Mouse (Mus musculus): Measurements from ENCODE around the gene Myo5a. TPM values are rescaled to one million over a fixed set of nuclear protein-coding genes. Genes with fewer than 3 reads are reported as not detected.

Gene Myo5a
- polyA plus RNA-seq, 1 experiment, result 14.0 TPM

DNA sequence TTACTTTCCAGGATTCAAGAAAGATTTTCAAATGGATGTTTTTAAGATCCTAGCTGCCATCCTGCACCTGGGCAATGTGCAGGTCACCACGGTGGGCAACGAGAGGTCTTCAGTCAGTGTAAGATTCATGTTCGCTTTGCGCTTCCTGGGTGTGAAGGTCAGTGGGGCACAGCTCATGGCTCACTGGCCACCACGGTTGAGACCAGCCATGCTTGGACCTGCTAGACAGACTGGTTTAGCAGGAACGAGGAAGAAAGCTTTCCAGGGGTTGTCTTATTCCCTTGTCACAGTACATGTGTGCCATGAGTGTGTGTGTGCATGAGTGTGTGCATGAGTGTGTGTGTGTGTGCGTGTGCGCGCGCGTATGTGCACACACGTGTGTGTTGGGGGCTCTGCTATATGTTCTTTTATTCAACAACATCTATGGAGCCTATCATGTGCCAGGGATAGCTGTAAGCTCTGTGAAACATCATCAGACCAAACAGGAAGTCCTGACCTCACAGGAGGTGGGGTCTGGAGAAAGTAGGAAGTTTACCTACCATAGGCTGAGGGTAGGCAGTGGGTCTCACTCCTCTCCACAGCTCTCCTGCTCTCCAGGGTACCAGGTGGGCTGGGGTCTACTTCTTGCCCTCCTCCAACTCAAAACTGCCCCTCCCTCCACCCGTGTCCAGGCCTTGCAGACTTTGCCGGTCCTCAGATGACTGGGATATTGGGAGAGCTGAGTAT is 185.2 kb downstream of the Myo5a start:
- DNase-seq, result peak; percentile 53
- WGBS, result 57% methylated on average over 14 of the region's 14 CpGs
- H3K27ac ChIP-seq (ENCODE audit: insufficient read depth, low read depth, low read length), result peak overlapping the region; percentile 15; the same call in 1 of the 2 replicates
- H3K4me3 ChIP-seq (ENCODE audit: insufficient read depth, low read depth, low read length), result no peak overlapping the region
- H3K27me3 ChIP-seq (replicated peaks; ENCODE audit: control insufficient read depth, insufficient read depth, low read length), result no peaks in the 10 kb centered on the region
- no peaks in the 10 kb centered on the region for H3K36me3 ChIP-seq (ENCODE audit: control insufficient read depth, insufficient read depth, low read length)
- TF ChIP-seq POLR2A (IDR thresholded peaks at IDR 0.05; ENCODE audit: low read depth, low read length), result no peak
- no peak for TF ChIP-seq CTCF (conservative IDR thresholded peaks at IDR 0.05; ENCODE audit: insufficient read depth, insufficient read length, low read depth, low read length)
- no peaks in the 10 kb centered on the region for H3K4me1 ChIP-seq (ENCODE audit: control insufficient read depth, insufficient read depth, low read length)

DNA sequence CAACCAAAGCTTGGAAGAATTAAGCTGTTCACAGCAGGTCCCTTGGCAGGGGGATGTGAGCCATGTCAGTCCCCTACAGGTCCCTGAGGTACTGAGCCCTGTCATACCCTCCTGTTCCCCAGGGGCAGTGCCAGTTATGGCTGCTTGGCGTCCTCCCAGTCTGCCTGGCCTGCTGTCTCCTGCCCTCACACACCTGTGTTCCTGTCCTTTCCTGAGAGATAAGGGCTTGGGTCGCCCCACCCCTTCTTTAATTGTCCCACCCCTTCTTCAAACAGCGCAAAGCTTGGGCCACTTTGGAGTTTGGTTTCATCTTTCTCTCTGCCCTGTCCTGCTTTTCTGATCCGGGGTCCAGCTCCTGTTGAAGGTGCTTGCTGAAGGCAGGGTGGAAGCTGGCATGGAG is 188.0 kb downstream of the Myo5a start:
- H3K4me1 ChIP-seq (ENCODE audit: control insufficient read depth, insufficient read depth, low read length), result no peaks in the 10 kb centered on the region
- H3K36me3 ChIP-seq (ENCODE audit: control insufficient read depth, insufficient read depth, low read length), result no peaks in the 10 kb centered on the region
- TF ChIP-seq POLR2A (IDR thresholded peaks at IDR 0.05; ENCODE audit: low read depth, low read length) (no peak), CTCF (conservative IDR thresholded peaks at IDR 0.05; ENCODE audit: insufficient read depth, insufficient read length, low read depth, low read length) (no peak)
- 84% methylated on average over 4 of the region's 4 CpGs for WGBS
- no peak overlapping the region for H3K27ac ChIP-seq (ENCODE audit: insufficient read depth, low read depth, low read length)
- no peaks in the 10 kb centered on the region for H3K27me3 ChIP-seq (replicated peaks; ENCODE audit: control insufficient read depth, insufficient read depth, low read length)
- H3K4me3 ChIP-seq (ENCODE audit: insufficient read depth, low read depth, low read length), result no peak overlapping the region
- DNase-seq, result no peak

DNA sequence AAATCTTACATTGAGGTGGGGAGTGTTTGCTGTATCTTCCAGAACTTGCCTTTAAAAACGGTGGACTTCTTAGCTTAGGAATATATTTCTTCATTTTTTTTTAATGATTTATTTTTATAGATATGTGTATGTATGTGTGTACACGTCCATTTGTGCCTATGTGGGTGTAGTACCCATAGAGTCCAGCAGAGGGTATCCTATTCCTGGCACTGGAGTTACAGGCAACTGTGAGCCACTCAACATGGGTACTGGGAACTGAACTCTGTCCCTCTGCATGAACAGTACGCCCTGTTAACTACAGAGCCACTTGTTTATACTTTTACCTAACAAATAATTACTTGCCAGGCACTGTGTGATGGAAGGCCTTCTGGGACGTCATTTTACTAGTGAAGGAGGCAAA is 188.8 kb downstream of the Myo5a start:
- TF ChIP-seq CTCF (conservative IDR thresholded peaks at IDR 0.05; ENCODE audit: insufficient read depth, insufficient read length, low read depth, low read length) (peak; percentile 24; the same call in 1 of the 2 replicates), POLR2A (IDR thresholded peaks at IDR 0.05; ENCODE audit: low read depth, low read length) (no peak)
- no peaks in the 10 kb centered on the region for H3K36me3 ChIP-seq (ENCODE audit: control insufficient read depth, insufficient read depth, low read length)
- no peak overlapping the region for H3K4me3 ChIP-seq (ENCODE audit: insufficient read depth, low read depth, low read length)
- WGBS, result 92% methylated on average over 4 of the region's 4 CpGs
- H3K4me1 ChIP-seq (ENCODE audit: control insufficient read depth, insufficient read depth, low read length), result no peaks in the 10 kb centered on the region
- no peaks in the 10 kb centered on the region for H3K27me3 ChIP-seq (replicated peaks; ENCODE audit: control insufficient read depth, insufficient read depth, low read length)
- H3K27ac ChIP-seq (ENCODE audit: insufficient read depth, low read depth, low read length), result no peak overlapping the region
- DNase-seq, result no peak

DNA sequence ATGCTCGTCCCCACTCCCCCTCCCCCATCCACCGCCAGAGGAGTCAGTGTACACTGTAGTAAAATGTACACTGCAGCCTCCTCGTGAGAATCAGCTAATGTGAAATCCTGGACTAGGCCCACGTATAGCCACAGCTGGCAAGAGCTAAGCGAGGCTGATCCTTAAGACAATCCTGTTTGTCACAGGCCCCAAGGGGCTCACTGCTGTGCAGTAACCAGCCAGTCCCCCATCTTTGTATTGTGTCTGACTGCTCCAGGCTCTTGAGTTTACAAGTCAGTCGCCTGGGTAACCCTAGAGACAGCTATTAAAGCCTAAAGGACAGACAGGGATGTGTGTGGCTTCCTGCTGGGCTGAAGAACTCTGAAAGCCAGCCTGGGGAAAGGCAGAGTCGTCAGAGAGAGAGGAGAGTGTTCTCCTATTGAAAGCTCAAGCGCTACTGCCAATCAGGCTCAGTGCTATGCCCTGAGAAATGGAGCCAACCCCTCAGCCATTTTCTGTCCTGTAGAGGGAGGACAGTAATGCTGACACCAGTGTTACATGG is 190.6 kb downstream of the Myo5a start:
- DNase-seq, result no peak
- WGBS, result 48% methylated on average over 8 of the region's 8 CpGs
- Histone ChIP-seq H3K27me3 (replicated peaks; ENCODE audit: control insufficient read depth, insufficient read depth, low read length) (no peaks in the 10 kb centered on the region), H3K36me3 (ENCODE audit: control insufficient read depth, insufficient read depth, low read length) (no peaks in the 10 kb centered on the region), H3K4me1 (ENCODE audit: control insufficient read depth, insufficient read depth, low read length) (no peaks in the 10 kb centered on the region), H3K27ac (ENCODE audit: insufficient read depth, low read depth, low read length) (no peak overlapping the region), H3K4me3 (ENCODE audit: insufficient read depth, low read depth, low read length) (no peak overlapping the region)
- TF ChIP-seq POLR2A (IDR thresholded peaks at IDR 0.05; ENCODE audit: low read depth, low read length) (no peak), CTCF (conservative IDR thresholded peaks at IDR 0.05; ENCODE audit: insufficient read depth, insufficient read length, low read depth, low read length) (no peak)

DNA sequence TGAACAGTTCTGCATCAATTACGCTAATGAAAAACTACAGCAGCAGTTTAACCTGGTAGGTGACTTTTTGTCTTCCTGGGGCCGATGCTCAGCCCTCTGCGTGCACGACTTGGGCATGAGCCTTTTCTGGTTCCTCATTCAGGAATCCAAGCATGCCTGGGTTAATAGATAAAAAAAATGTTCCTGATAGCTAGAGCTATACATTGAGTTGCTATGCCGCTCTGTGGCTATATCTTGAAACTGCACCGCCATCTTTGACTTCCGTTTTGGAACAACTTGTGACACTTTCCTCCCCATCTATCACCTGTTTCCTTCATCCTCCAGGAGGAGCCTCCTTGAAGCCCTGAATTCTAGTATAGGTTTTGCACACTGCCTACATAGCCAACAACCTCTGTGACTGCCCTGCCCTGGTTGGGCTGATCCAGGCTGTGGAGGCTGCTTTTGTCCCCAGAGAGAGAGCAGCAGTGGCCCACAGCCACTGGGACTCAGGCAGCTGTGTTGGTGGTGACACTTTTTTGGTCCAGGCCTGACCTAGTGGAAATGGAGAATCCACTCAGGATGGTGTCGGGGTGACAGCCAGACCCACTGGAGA is 191.5 kb downstream of the Myo5a start:
- H3K27ac ChIP-seq (ENCODE audit: insufficient read depth, low read depth, low read length), result no peak overlapping the region
- H3K27me3 ChIP-seq (replicated peaks; ENCODE audit: control insufficient read depth, insufficient read depth, low read length), result no peaks in the 10 kb centered on the region
- 69% methylated on average over 8 of the region's 8 CpGs for WGBS
- no peak overlapping the region for H3K4me3 ChIP-seq (ENCODE audit: insufficient read depth, low read depth, low read length)
- H3K4me1 ChIP-seq (ENCODE audit: control insufficient read depth, insufficient read depth, low read length), result no peaks in the 10 kb centered on the region
- DNase-seq, result no peak
- H3K36me3 ChIP-seq (ENCODE audit: control insufficient read depth, insufficient read depth, low read length), result no peaks in the 10 kb centered on the region
- no peak for TF ChIP-seq POLR2A (IDR thresholded peaks at IDR 0.05; ENCODE audit: low read depth, low read length)
- TF ChIP-seq CTCF (conservative IDR thresholded peaks at IDR 0.05; ENCODE audit: insufficient read depth, insufficient read length, low read depth, low read length), result no peak

DNA sequence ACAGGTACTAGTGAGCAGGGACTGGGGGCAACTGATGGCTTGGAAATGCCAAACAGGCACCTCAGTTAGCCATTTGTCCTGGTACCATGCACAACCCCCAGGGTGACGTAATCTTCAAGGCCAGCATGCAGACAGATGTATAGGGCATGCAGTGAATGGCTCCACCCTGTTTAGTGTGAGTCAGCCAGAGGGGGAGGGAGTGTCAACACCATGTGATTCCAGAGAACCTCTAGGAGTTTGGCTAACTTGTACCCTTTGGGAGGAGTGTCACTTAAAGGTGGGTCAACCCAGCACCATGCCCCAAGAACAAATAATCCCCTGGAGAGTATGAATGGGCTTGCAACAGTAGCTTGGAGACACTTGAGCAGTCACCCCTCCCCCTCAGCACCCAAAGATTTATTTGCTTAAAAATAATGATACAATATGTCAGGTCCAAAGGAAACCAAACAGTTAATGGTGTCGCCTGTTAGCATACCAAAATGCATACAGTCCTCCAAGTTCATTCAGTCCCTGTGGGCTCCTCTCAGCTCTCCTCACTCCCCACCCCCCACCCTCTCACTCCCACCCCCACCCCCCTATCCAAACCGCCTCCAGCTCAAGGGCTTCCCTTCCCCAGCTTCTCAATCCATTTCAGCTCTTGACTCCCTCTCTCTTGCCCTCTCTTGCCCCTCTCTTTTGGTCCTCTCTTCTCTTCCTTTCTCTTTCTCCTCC is 193.3 kb downstream of the Myo5a start:
- no peak for DNase-seq
- TF ChIP-seq CTCF (conservative IDR thresholded peaks at IDR 0.05; ENCODE audit: insufficient read depth, insufficient read length, low read depth, low read length) (no peak), POLR2A (IDR thresholded peaks at IDR 0.05; ENCODE audit: low read depth, low read length) (no peak)

DNA sequence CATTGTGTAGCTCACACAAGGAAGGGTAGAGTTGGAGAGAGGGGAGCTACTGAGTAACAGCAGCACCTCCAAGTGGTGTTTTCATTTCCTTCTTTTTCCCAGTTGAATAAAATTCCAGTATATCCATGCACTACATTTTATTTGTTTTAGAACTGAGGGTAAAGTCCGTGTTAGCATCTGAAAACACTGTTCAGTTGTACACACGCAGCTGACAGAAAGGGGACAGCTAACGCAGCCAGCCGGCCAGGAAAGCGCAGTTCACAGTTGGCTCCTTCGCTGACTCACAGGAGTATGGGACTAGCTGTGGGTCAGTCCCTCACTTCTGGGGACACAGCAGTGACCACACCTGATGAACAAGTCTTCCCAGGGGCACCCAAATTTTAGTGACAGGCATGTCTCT is 196.3 kb downstream of the Myo5a start:
- Histone ChIP-seq H3K27ac (ENCODE audit: insufficient read depth, low read depth, low read length) (no peak overlapping the region), H3K36me3 (ENCODE audit: control insufficient read depth, insufficient read depth, low read length) (no peaks in the 10 kb centered on the region), H3K27me3 (replicated peaks; ENCODE audit: control insufficient read depth, insufficient read depth, low read length) (no peaks in the 10 kb centered on the region), H3K4me3 (ENCODE audit: insufficient read depth, low read depth, low read length) (no peak overlapping the region), H3K4me1 (ENCODE audit: control insufficient read depth, insufficient read depth, low read length) (no peaks in the 10 kb centered on the region)
- TF ChIP-seq POLR2A (IDR thresholded peaks at IDR 0.05; ENCODE audit: low read depth, low read length) (no peak), CTCF (conservative IDR thresholded peaks at IDR 0.05; ENCODE audit: insufficient read depth, insufficient read length, low read depth, low read length) (no peak)
- 81% methylated on average over 6 of the region's 6 CpGs for WGBS
- no peak for DNase-seq

More for the DNA sequence above, 193.3 kb downstream of the Myo5a start:
- no peak overlapping the region for H3K4me3 ChIP-seq (ENCODE audit: insufficient read depth, low read depth, low read length)
- H3K27ac ChIP-seq (ENCODE audit: insufficient read depth, low read depth, low read length), result no peak overlapping the region
- WGBS, result 86% methylated on average over 3 of the region's 3 CpGs
- no peaks in the 10 kb centered on the region for H3K36me3 ChIP-seq (ENCODE audit: control insufficient read depth, insufficient read depth, low read length)
- no peaks in the 10 kb centered on the region for H3K27me3 ChIP-seq (replicated peaks; ENCODE audit: control insufficient read depth, insufficient read depth, low read length)
- H3K4me1 ChIP-seq (ENCODE audit: control insufficient read depth, insufficient read depth, low read length), result no peaks in the 10 kb centered on the region
